Comparison of ENCODE assay signal across 16 mouse cellular contexts in genomic region chr10:97028776-97029175, GRCm38 (mm10).
"Had no signal": no experiment of that assay in that cellular context is flagged by ENCODE, and none has a peak within 500 bp of the region (broad histone marks: within the 10 kb centered on the region; RNA-seq: fewer than 3 reads in every experiment).

No protein-coding gene starts in this region.

- H3K9ac ChIP-seq: limb, embryonic 12.5 days; limb, embryonic 15.5 days; liver, embryonic 14.5 days; liver, postnatal 0 days; lung, embryonic 15.5 days; midbrain, embryonic 12.5 days had no signal

- H3K36me3 ChIP-seq: limb, embryonic 12.5 days; limb, embryonic 15.5 days; lung, embryonic 15.5 days; midbrain, embryonic 12.5 days had no signal

- DNase-seq: kidney, adult 18-20 months; kidney, adult 9 months; kidney, postnatal 14 days; kidney, postnatal 4 days; left cerebral cortex, postnatal 4 days; liver, postnatal 0 days; lung, postnatal 10 days; lung, postnatal 36 days; thymus, adult 18-20 months; thymus, postnatal 36 days had no signal

- H3K27me3 ChIP-seq: limb, embryonic 15.5 days; lung, embryonic 15.5 days; midbrain, embryonic 12.5 days had no signal

- H3K4me3 ChIP-seq: limb, embryonic 12.5 days; limb, embryonic 15.5 days; lung, embryonic 15.5 days; midbrain, embryonic 12.5 days had no signal

- ATAC-seq: liver, postnatal 0 days had no signal

- H3K4me2 ChIP-seq: limb, embryonic 12.5 days; limb, embryonic 15.5 days; liver, embryonic 11.5 days; lung, embryonic 15.5 days; midbrain, embryonic 12.5 days had no signal

- H3K27ac ChIP-seq: limb, embryonic 12.5 days; limb, embryonic 15.5 days; liver, embryonic 14.5 days; lung, embryonic 15.5 days; midbrain, embryonic 12.5 days had no signal

- H3K4me1 ChIP-seq: limb, embryonic 12.5 days; limb, embryonic 15.5 days; lung, embryonic 15.5 days; midbrain, embryonic 12.5 days had no signal

- H3K9me3 ChIP-seq: limb, embryonic 12.5 days; limb, embryonic 15.5 days; lung, embryonic 15.5 days; midbrain, embryonic 12.5 days had no signal
